Mouse (Mus musculus): Measurements from ENCODE around the gene Lcn10. TPM values are rescaled to one million over a fixed set of nuclear protein-coding genes. Genes with fewer than 3 reads are reported as not detected.
A peak's percentile ranks its signal among the peaks of the same experiment; 100 is the strongest.
"Not testable (repeated sequence)": the region's sequence is repeated elsewhere in the genome, so short reads cannot be mapped to it uniquely, and the experiment has no call there.

The Lcn10 gene
- polyA plus RNA-seq, 1 experiment from 2014 or later, result 0.20 TPM

GRCm38 (mm10) chr2:25696951-25697350, 14.4 kb downstream of the Lcn10 start:
- H3K9ac ChIP-seq (ENCODE audit: low read depth, low read length), result no peak overlapping the region
- no peak overlapping the region for H3K4me2 ChIP-seq (replicated peaks; ENCODE audit: low read depth, low read length)
- no peak overlapping the region for H3K4me3 ChIP-seq (ENCODE audit: low read depth, low read length)
- no peaks in the 10 kb centered on the region for H3K36me3 ChIP-seq (ENCODE audit: control insufficient read depth, insufficient read depth, low read length)
- DNase-seq (ENCODE audit: low spot score), result no peak
- H3K4me1 ChIP-seq (replicated peaks; ENCODE audit: control insufficient read depth, insufficient read depth, low read length), result no peaks in the 10 kb centered on the region
- no peak for ATAC-seq (ENCODE audit: low FRiP score)
- H3K27me3 ChIP-seq (ENCODE audit: control insufficient read depth, insufficient read depth, low read length), result no peaks in the 10 kb centered on the region
- H3K9me3 ChIP-seq (ENCODE audit: control insufficient read depth, low read length), result no peaks in the 10 kb centered on the region
- H3K27ac ChIP-seq (ENCODE audit: low read depth, low read length), result no peak overlapping the region
- 71% methylated on average over 4 of the region's 4 CpGs for WGBS

- Histone ChIP-seq H3K4me3 (ENCODE audit: low read depth, low read length) (no peak overlapping the region), H3K27ac (ENCODE audit: low read depth, low read length) (no peak overlapping the region), H3K9me3 (ENCODE audit: control insufficient read depth, low read length) (no peaks in the 10 kb centered on the region), H3K4me1 (replicated peaks; ENCODE audit: control insufficient read depth, insufficient read depth, low read length) (no peaks in the 10 kb centered on the region), H3K36me3 (ENCODE audit: control insufficient read depth, insufficient read depth, low read length) (no peaks in the 10 kb centered on the region), H3K4me2 (replicated peaks; ENCODE audit: low read depth, low read length) (no peak overlapping the region), H3K9ac (ENCODE audit: low read depth, low read length) (no peak overlapping the region), H3K27me3 (ENCODE audit: control insufficient read depth, insufficient read depth, low read length) (no peaks in the 10 kb centered on the region)
- WGBS, result 78% methylated on average over 2 of the region's 2 CpGs
- ATAC-seq (ENCODE audit: low FRiP score) (no peak), DNase-seq (ENCODE audit: low spot score) (no peak)
These were observed 16.2 kb downstream of the Lcn10 start for GRCm38 (mm10) chr2:25698696-25699095.

GRCm38 (mm10) chr2:25699743-25700142, 17.2 kb downstream of the Lcn10 start, which contains the start of gene Obp2a:
TSS of gene Obp2a (plus strand) at chr2:25700043.
- H3K9ac ChIP-seq (ENCODE audit: low read depth, low read length); H3K4me2 ChIP-seq (replicated peaks; ENCODE audit: low read depth, low read length); ATAC-seq (ENCODE audit: low FRiP score); DNase-seq (ENCODE audit: low spot score); H3K4me3 ChIP-seq (ENCODE audit: low read depth, low read length); H3K27ac ChIP-seq (ENCODE audit: low read depth, low read length); H3K27me3 ChIP-seq (ENCODE audit: control insufficient read depth, insufficient read depth, low read length); H3K4me1 ChIP-seq (replicated peaks; ENCODE audit: control insufficient read depth, insufficient read depth, low read length); H3K36me3 ChIP-seq (ENCODE audit: control insufficient read depth, insufficient read depth, low read length); H3K9me3 ChIP-seq (ENCODE audit: control insufficient read depth, low read length): not testable (repeated sequence)
- WGBS, result 77% methylated on average over 3 of the region's 3 CpGs

GRCm38 (mm10) chr2:25701001-25701400, 18.5 kb downstream of the Lcn10 start:
- no peaks in the 10 kb centered on the region for H3K4me1 ChIP-seq (replicated peaks; ENCODE audit: control insufficient read depth, insufficient read depth, low read length)
- WGBS, result 82% methylated on average over 5 of the region's 5 CpGs
- DNase-seq (ENCODE audit: low spot score), result no peak

GRCm38 (mm10) chr2:25703706-25704105, 21.2 kb downstream of the Lcn10 start:
- Histone ChIP-seq H3K4me2 (replicated peaks; ENCODE audit: low read depth, low read length) (no peak overlapping the region), H3K27me3 (ENCODE audit: control insufficient read depth, insufficient read depth, low read length) (no peaks in the 10 kb centered on the region), H3K9me3 (ENCODE audit: control insufficient read depth, low read length) (no peaks in the 10 kb centered on the region), H3K4me1 (replicated peaks; ENCODE audit: control insufficient read depth, insufficient read depth, low read length) (no peaks in the 10 kb centered on the region), H3K36me3 (ENCODE audit: control insufficient read depth, insufficient read depth, low read length) (no peaks in the 10 kb centered on the region), H3K4me3 (ENCODE audit: low read depth, low read length) (no peak overlapping the region), H3K9ac (ENCODE audit: low read depth, low read length) (no peak overlapping the region), H3K27ac (ENCODE audit: low read depth, low read length) (no peak overlapping the region)
- DNase-seq (ENCODE audit: low spot score) (no peak), ATAC-seq (ENCODE audit: low FRiP score) (no peak)
- WGBS, result 85% methylated on average over 4 of the region's 4 CpGs

More at GRCm38 (mm10) chr2:25701001-25701400, 18.5 kb downstream of the Lcn10 start:
- no peak overlapping the region for H3K27ac ChIP-seq (ENCODE audit: low read depth, low read length)
- no peak overlapping the region for H3K4me3 ChIP-seq (ENCODE audit: low read depth, low read length)
- no peaks in the 10 kb centered on the region for H3K27me3 ChIP-seq (ENCODE audit: control insufficient read depth, insufficient read depth, low read length)
- H3K4me2 ChIP-seq (replicated peaks; ENCODE audit: low read depth, low read length), result no peak overlapping the region
- H3K36me3 ChIP-seq (ENCODE audit: control insufficient read depth, insufficient read depth, low read length), result no peaks in the 10 kb centered on the region
- no peak overlapping the region for H3K9ac ChIP-seq (ENCODE audit: low read depth, low read length)
- no peak for ATAC-seq (ENCODE audit: low FRiP score)
- H3K9me3 ChIP-seq (ENCODE audit: control insufficient read depth, low read length), result no peaks in the 10 kb centered on the region

GRCm38 (mm10) chr2:25706643-25707481, 24.3 kb downstream of the Lcn10 start, which contains the start of gene Bmyc:
TSS of gene Bmyc (plus strand) at chr2:25706739.
- Histone ChIP-seq H3K4me1 (replicated peaks; ENCODE audit: control insufficient read depth, insufficient read depth, low read length) (no peaks in the 10 kb centered on the region), H3K27ac (ENCODE audit: low read depth, low read length) (peak within 1 kb of the TSS; percentile 65), H3K27me3 (ENCODE audit: control insufficient read depth, insufficient read depth, low read length) (no peaks in the 10 kb centered on the region), H3K4me2 (replicated peaks; ENCODE audit: low read depth, low read length) (peak within 1 kb of the TSS; percentile 88), H3K4me3 (ENCODE audit: low read depth, low read length) (peak within 1 kb of the TSS; percentile 82), H3K36me3 (ENCODE audit: control insufficient read depth, insufficient read depth, low read length) (no peaks in the 10 kb centered on the region), H3K9me3 (ENCODE audit: control insufficient read depth, low read length) (no peaks in the 10 kb centered on the region), H3K9ac (ENCODE audit: low read depth, low read length) (peak within 1 kb of the TSS; percentile 79)
- DNase-seq (ENCODE audit: low spot score) (peak; percentile 88), ATAC-seq (ENCODE audit: low FRiP score) (peak; percentile 92)
- WGBS, result under 1% methylated on average over 78 of the region's 78 CpGs

GRCm38 (mm10) chr2:25708121-25708520, 25.6 kb downstream of the Lcn10 start:
- no peak overlapping the region for H3K4me2 ChIP-seq (replicated peaks; ENCODE audit: low read depth, low read length)

GRCm38 (mm10) chr2:25709056-25709455, 26.5 kb downstream of the Lcn10 start:
- H3K4me1 ChIP-seq (replicated peaks; ENCODE audit: control insufficient read depth, insufficient read depth, low read length); ATAC-seq (ENCODE audit: low FRiP score); H3K36me3 ChIP-seq (ENCODE audit: control insufficient read depth, insufficient read depth, low read length); H3K4me3 ChIP-seq (ENCODE audit: low read depth, low read length); DNase-seq (ENCODE audit: low spot score); H3K27me3 ChIP-seq (ENCODE audit: control insufficient read depth, insufficient read depth, low read length); H3K9ac ChIP-seq (ENCODE audit: low read depth, low read length); H3K27ac ChIP-seq (ENCODE audit: low read depth, low read length); H3K4me2 ChIP-seq (replicated peaks; ENCODE audit: low read depth, low read length); H3K9me3 ChIP-seq (ENCODE audit: control insufficient read depth, low read length): not testable (repeated sequence)
- 92% methylated on average over 1 of the region's 1 CpGs for WGBS

More at GRCm38 (mm10) chr2:25708121-25708520, 25.6 kb downstream of the Lcn10 start:
- WGBS, result 63% methylated on average over 2 of the region's 2 CpGs
- H3K36me3 ChIP-seq (ENCODE audit: control insufficient read depth, insufficient read depth, low read length), result no peaks in the 10 kb centered on the region
- no peaks in the 10 kb centered on the region for H3K9me3 ChIP-seq (ENCODE audit: control insufficient read depth, low read length)
- ATAC-seq (ENCODE audit: low FRiP score) (no peak), DNase-seq (ENCODE audit: low spot score) (peak; percentile 46)
- no peak overlapping the region for H3K27ac ChIP-seq (ENCODE audit: low read depth, low read length)
- no peaks in the 10 kb centered on the region for H3K4me1 ChIP-seq (replicated peaks; ENCODE audit: control insufficient read depth, insufficient read depth, low read length)
- H3K9ac ChIP-seq (ENCODE audit: low read depth, low read length), result no peak overlapping the region
- no peaks in the 10 kb centered on the region for H3K27me3 ChIP-seq (ENCODE audit: control insufficient read depth, insufficient read depth, low read length)
- no peak overlapping the region for H3K4me3 ChIP-seq (ENCODE audit: low read depth, low read length)

- H3K27me3 ChIP-seq (ENCODE audit: control insufficient read depth, insufficient read depth, low read length); H3K4me3 ChIP-seq (ENCODE audit: low read depth, low read length); ATAC-seq (ENCODE audit: low FRiP score); H3K9me3 ChIP-seq (ENCODE audit: control insufficient read depth, low read length); H3K4me1 ChIP-seq (replicated peaks; ENCODE audit: control insufficient read depth, insufficient read depth, low read length); H3K4me2 ChIP-seq (replicated peaks; ENCODE audit: low read depth, low read length); H3K9ac ChIP-seq (ENCODE audit: low read depth, low read length); H3K36me3 ChIP-seq (ENCODE audit: control insufficient read depth, insufficient read depth, low read length); DNase-seq (ENCODE audit: low spot score); H3K27ac ChIP-seq (ENCODE audit: low read depth, low read length): not testable (repeated sequence)
- 71% methylated on average over 2 of the region's 2 CpGs for WGBS
These were observed 27.3 kb downstream of the Lcn10 start for GRCm38 (mm10) chr2:25709791-25710190.

Data from hindbrain, embryonic 11.5 days (tissue).